Mouse (Mus musculus): Measurements from ENCODE around the gene Cct8l1. TPM values are rescaled to one million over a fixed set of nuclear protein-coding genes. Genes with fewer than 3 reads are reported as not detected.

Cct8l1 gene
- polyA plus RNA-seq, 1 experiment from 2014 or later: not detected

DNA sequence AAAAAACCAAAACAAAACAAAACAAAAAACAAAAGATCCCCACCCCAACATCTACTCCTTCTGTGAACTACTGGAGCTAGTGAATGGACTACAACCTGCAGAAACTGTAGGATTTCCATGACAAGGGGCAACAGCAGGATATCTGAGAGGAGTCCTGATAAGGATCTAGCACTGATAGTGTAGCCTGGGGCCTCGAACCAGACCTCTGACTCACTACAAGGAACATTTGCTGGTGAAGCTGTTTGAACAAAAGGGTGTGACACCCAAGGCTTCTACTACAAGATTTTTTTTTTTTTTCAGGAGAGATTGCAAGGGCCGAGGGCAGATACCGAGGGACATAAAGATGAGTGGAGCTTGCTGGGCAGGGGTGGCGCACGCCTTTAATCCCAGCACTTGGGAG is 17.4 kb downstream of the Cct8l1 start:
- Histone ChIP-seq H3K9ac (replicated peaks) (no peak overlapping the region), H3K27me3 (ENCODE audit: insufficient read depth, low read length) (no peaks in the 10 kb centered on the region), H3K36me3 (replicated peaks; ENCODE audit: insufficient read depth, low read length) (no peaks in the 10 kb centered on the region), H3K4me1 (ENCODE audit: insufficient read depth) (peaks cover 6% of the 10 kb centered on the region), H3K4me2 (ENCODE audit: low read depth, low read length) (no peak overlapping the region), H3K9me3 (ENCODE audit: low read length) (0 out of 2 replicates have a peak, but pooled peaks cover 3% of the 10 kb centered on the region), H3K27ac (ENCODE audit: low read depth) (no peak overlapping the region), H3K4me3 (ENCODE audit: low read depth, low read length) (no peak overlapping the region)
- no peak for TF ChIP-seq CTCF (IDR thresholded peaks at IDR 0.05; ENCODE audit: low read depth)
- TF ChIP-seq EP300 (IDR thresholded peaks at IDR 0.05; ENCODE audit: low read depth): no peak
- ATAC-seq (no peak), DNase-seq (no peak)
- WGBS (ENCODE audit: insufficient replicate concordance): 59% methylated on average over 5 of the region's 5 CpGs

GRCm38 (mm10) chr5:25535566-25535965 is 19.7 kb downstream of the Cct8l1 start:
- Histone ChIP-seq H3K27ac (ENCODE audit: low read depth) (no peak overlapping the region), H3K4me2 (ENCODE audit: low read depth, low read length) (no peak overlapping the region), H3K9ac (replicated peaks) (no peak overlapping the region), H3K27me3 (ENCODE audit: insufficient read depth, low read length) (no peaks in the 10 kb centered on the region), H3K36me3 (replicated peaks; ENCODE audit: insufficient read depth, low read length) (no peaks in the 10 kb centered on the region), H3K4me1 (ENCODE audit: insufficient read depth) (no peaks in the 10 kb centered on the region), H3K9me3 (ENCODE audit: low read length) (0 out of 2 replicates have a peak, but pooled peaks cover 3% of the 10 kb centered on the region), H3K4me3 (ENCODE audit: low read depth, low read length) (no peak overlapping the region)
- WGBS (ENCODE audit: insufficient replicate concordance): 81% methylated on average over 2 of the region's 2 CpGs
- TF ChIP-seq EP300 (IDR thresholded peaks at IDR 0.05; ENCODE audit: low read depth) (no peak), CTCF (IDR thresholded peaks at IDR 0.05; ENCODE audit: low read depth) (no peak)
- no peak for DNase-seq
- ATAC-seq: no peak

- H3K27ac ChIP-seq (ENCODE audit: low read depth): no peak overlapping the region
Measured at GRCm38 (mm10) chr5:25536451-25536850, 20.6 kb downstream of the Cct8l1 start.

GRCm38 (mm10) chr5:25536921-25537409 is 21.1 kb downstream of the Cct8l1 start:
- no peak overlapping the region for H3K9ac ChIP-seq (replicated peaks)
- 62% methylated on average over 6 of the region's 6 CpGs for WGBS (ENCODE audit: insufficient replicate concordance)
- H3K4me2 ChIP-seq (ENCODE audit: low read depth, low read length): no peak overlapping the region
- no peak for TF ChIP-seq EP300 (IDR thresholded peaks at IDR 0.05; ENCODE audit: low read depth)
- no peak for TF ChIP-seq CTCF (IDR thresholded peaks at IDR 0.05; ENCODE audit: low read depth)
- no peak overlapping the region for H3K4me3 ChIP-seq (ENCODE audit: low read depth, low read length)
- no peak overlapping the region for H3K27ac ChIP-seq (ENCODE audit: low read depth)
- 0 out of 2 replicates have a peak, but pooled peaks cover 3% of the 10 kb centered on the region for H3K9me3 ChIP-seq (ENCODE audit: low read length)
- DNase-seq (no peak), ATAC-seq (0 out of 2 replicates have a peak, but pooled peaks have one; percentile 22)
- H3K27me3 ChIP-seq (ENCODE audit: insufficient read depth, low read length): no peaks in the 10 kb centered on the region
- H3K4me1 ChIP-seq (ENCODE audit: insufficient read depth): no peaks in the 10 kb centered on the region
- no peaks in the 10 kb centered on the region for H3K36me3 ChIP-seq (replicated peaks; ENCODE audit: insufficient read depth, low read length)

More at GRCm38 (mm10) chr5:25536451-25536850, 20.6 kb downstream of the Cct8l1 start:
- TF ChIP-seq CTCF (IDR thresholded peaks at IDR 0.05; ENCODE audit: low read depth): no peak
- no peak overlapping the region for H3K4me3 ChIP-seq (ENCODE audit: low read depth, low read length)
- H3K9me3 ChIP-seq (ENCODE audit: low read length): 0 out of 2 replicates have a peak, but pooled peaks cover 3% of the 10 kb centered on the region
- H3K4me2 ChIP-seq (ENCODE audit: low read depth, low read length): no peak overlapping the region
- no peaks in the 10 kb centered on the region for H3K36me3 ChIP-seq (replicated peaks; ENCODE audit: insufficient read depth, low read length)
- no peaks in the 10 kb centered on the region for H3K27me3 ChIP-seq (ENCODE audit: insufficient read depth, low read length)
- no peak overlapping the region for H3K9ac ChIP-seq (replicated peaks)
- no peaks in the 10 kb centered on the region for H3K4me1 ChIP-seq (ENCODE audit: insufficient read depth)
- ATAC-seq: no peak
- DNase-seq: no peak
- WGBS (ENCODE audit: insufficient replicate concordance): 57% methylated on average over 2 of the region's 2 CpGs

DNA sequence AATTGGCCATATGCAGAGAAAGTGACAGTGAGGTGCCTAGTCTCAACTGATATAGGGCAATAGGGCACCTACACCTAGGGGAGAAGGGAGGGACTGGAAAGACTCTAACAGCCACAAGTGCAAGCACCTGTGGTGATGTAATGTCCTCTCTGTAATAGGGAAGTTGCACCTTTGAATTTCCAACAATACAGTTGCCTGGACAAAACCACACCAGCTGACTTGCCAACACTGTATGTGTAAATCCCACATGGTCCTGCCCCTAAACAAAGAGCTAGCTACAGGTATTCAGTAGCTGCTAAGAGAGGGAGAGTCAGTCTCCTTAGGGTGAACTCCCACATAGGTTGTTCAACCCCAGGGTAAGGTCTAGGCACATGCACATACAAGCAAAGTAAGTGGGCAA is 24.5 kb downstream of the Cct8l1 start:
- no peak overlapping the region for H3K9ac ChIP-seq (replicated peaks)

GRCm38 (mm10) chr5:25540921-25541320 is 25.1 kb downstream of the Cct8l1 start:
- H3K4me2 ChIP-seq (ENCODE audit: low read depth, low read length): no peak overlapping the region
- 78% methylated on average over 3 of the region's 3 CpGs for WGBS (ENCODE audit: insufficient replicate concordance)
- H3K4me1 ChIP-seq (ENCODE audit: insufficient read depth): no peaks in the 10 kb centered on the region
- TF ChIP-seq CTCF (IDR thresholded peaks at IDR 0.05; ENCODE audit: low read depth) (no peak), EP300 (IDR thresholded peaks at IDR 0.05; ENCODE audit: low read depth) (no peak)
- no peak overlapping the region for H3K9ac ChIP-seq (replicated peaks)
- ATAC-seq: no peak
- peak; percentile 0 for DNase-seq
- H3K4me3 ChIP-seq (ENCODE audit: low read depth, low read length): no peak overlapping the region
- no peaks in the 10 kb centered on the region for H3K36me3 ChIP-seq (replicated peaks; ENCODE audit: insufficient read depth, low read length)
- H3K9me3 ChIP-seq (ENCODE audit: low read length): peaks cover 3% of the 10 kb centered on the region; the same call in 1 of the 2 replicates
- no peaks in the 10 kb centered on the region for H3K27me3 ChIP-seq (ENCODE audit: insufficient read depth, low read length)
- no peak overlapping the region for H3K27ac ChIP-seq (ENCODE audit: low read depth)

More for the DNA sequence above, 24.5 kb downstream of the Cct8l1 start:
- no peaks in the 10 kb centered on the region for H3K27me3 ChIP-seq (ENCODE audit: insufficient read depth, low read length)
- no peaks in the 10 kb centered on the region for H3K36me3 ChIP-seq (replicated peaks; ENCODE audit: insufficient read depth, low read length)
- ATAC-seq: no peak
- no peak overlapping the region for H3K27ac ChIP-seq (ENCODE audit: low read depth)
- H3K4me2 ChIP-seq (ENCODE audit: low read depth, low read length): no peak overlapping the region
- no peak overlapping the region for H3K4me3 ChIP-seq (ENCODE audit: low read depth, low read length)
- H3K9me3 ChIP-seq (ENCODE audit: low read length): peaks cover 3% of the 10 kb centered on the region; the same call in 1 of the 2 replicates
- DNase-seq: peak; percentile 10
- H3K4me1 ChIP-seq (ENCODE audit: insufficient read depth): no peaks in the 10 kb centered on the region
- TF ChIP-seq CTCF (IDR thresholded peaks at IDR 0.05; ENCODE audit: low read depth) (no peak), EP300 (IDR thresholded peaks at IDR 0.05; ENCODE audit: low read depth) (no peak)
